Mouse (Mus musculus) erythroblast, embryonic 14.5 days (primary cell): ENCODE data around the gene Ccdc62.

Source experiments
- GATA1 ChIP-seq: IDR thresholded peaks from 2 replicates; pipeline ENCODE4 v1.6.1; 2012; ENCODE audit warnings: low read length, inconsistent platforms, mixed read lengths
- TAL1 ChIP-seq: IDR thresholded peaks from 3 replicates; pipeline ENCODE4 v1.6.1; 2012; ENCODE audit warnings: low read length, inconsistent platforms, mixed read lengths

DNA sequence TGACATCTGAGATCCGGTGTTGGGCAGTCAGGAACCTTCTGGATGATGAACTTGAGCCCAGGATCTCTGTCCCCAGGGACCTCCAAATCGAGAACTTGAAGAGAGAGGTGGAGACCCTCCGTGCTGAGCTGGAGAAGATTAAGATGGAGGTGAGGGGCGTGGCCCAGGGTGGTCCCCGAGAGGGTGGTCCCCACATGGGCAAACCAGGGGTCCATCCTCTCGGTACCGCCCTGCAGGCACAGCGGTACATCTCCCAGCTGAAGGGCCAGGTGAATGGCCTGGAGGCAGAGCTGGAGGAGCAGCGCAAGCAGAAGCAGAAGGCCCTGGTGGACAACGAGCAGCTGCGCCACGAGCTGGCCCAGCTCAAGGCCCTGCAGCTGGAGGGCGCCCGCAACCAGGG, 66.2 kb downstream of the Ccdc62 start:
- TF ChIP-seq GATA1 (no peak), TAL1 (no peak)
